Mouse (Mus musculus) hindbrain, postnatal 0 days (tissue): ENCODE data around the gene Triobp. TPM values are rescaled to one million over a fixed set of nuclear protein-coding genes. Genes with fewer than 3 reads are reported as not detected.

Experiments
- ATAC-seq: fragments of 200-750 bp; cut with Nextera tagmentation; 2 replicates; pipeline ENCODE4 v1.8.0; 2017; ENCODE audit warnings: mild to moderate bottlenecking, moderate TSS enrichment, moderate library complexity
- DNase-seq: peaks from one replicate; pipeline ENCODE4 v3.0.0-alpha.2; 2015; ENCODE audit warnings: low spot score
- H3K27ac ChIP-seq: fragments of 300-500 bp; sonication (generic); 2 replicates; pipeline ENCODE4 v1.5.1; 2014; ENCODE audit warnings: mild to moderate bottlenecking
- H3K27me3 ChIP-seq: fragments of 300-500 bp; sonication (generic); 2 replicates; pipeline ENCODE4 v1.6.1; 2014; ENCODE audit warnings: low read length, mixed read lengths; ENCODE audit not compliant: insufficient read depth
- H3K36me3 ChIP-seq: fragments of 300-500 bp; sonication (generic); 2 replicates; pipeline ENCODE4 v1.6.1; 2014; ENCODE audit warnings: low read length, mixed read lengths; ENCODE audit not compliant: insufficient read depth
- H3K4me1 ChIP-seq: fragments of 300-500 bp; sonication (generic); 2 replicates; pipeline ENCODE4 v1.6.1; 2014; ENCODE audit warnings: antibody characterized with exemption, low read length, mixed read lengths; ENCODE audit not compliant: insufficient read depth
- H3K4me2 ChIP-seq: fragments of 300-500 bp; sonication (generic); 2 replicates; pipeline ENCODE4 v1.6.1; 2014; ENCODE audit warnings: low read depth, mild to moderate bottlenecking, low read length, moderate library complexity, mixed read lengths
- H3K4me3 ChIP-seq: fragments of 300-500 bp; sonication (generic); 2 replicates; pipeline ENCODE4 v1.5.1; 2014; ENCODE audit warnings: low read length
- H3K9ac ChIP-seq: fragments of 300-500 bp; sonication (generic); replicated peaks from 2 replicates; pipeline ENCODE4 v1.6.1; 2014; ENCODE audit warnings: mild to moderate bottlenecking, low read length, moderate library complexity, mixed read lengths
- H3K9me3 ChIP-seq: fragments of 300-500 bp; sonication (generic); 2 replicates; pipeline ENCODE4 v1.6.1; 2016; ENCODE audit warnings: low read length, mixed read lengths
- CTCF ChIP-seq: IDR thresholded peaks from 2 replicates; pipeline ENCODE4 v1.5.1; 2016; ENCODE audit warnings: antibody characterized with exemption, control low read depth, low read depth
- WGBS: fragments of 180-500 bp; shearing (Covaris S2); extraction: QIAGEN DNeasy Blood & Tissue Kit; methylation state at CpG from one replicate; pipeline ENCODE4 v1.1.7; 2014; 5-methylcytosine and 5-hydroxymethylcytosine counted together
- polyA plus RNA-seq: library from polyadenylated mRNA; unstranded; fragments of >200 nt; fragmentation: Nextera tagmentation; extraction: Ambion mirVana; gene quantifications from 2 replicates; pipeline ENCODE4 v1.2.1, GENCODE M21; 2015
- total RNA-seq: library from RNA; depleted of rRNA; stranded (reverse); fragments of >200 nt; gene quantifications from 2 replicates; pipeline ENCODE4 v1.2.3, GENCODE M21; 2014

The Triobp gene
- total and polyA plus RNA-seq, 2 experiments from 2014 or later = 20.7 to 57.6 TPM

- Histone ChIP-seq H3K9ac (no peak overlapping the region), H3K4me2 (no peak overlapping the region), H3K4me1 (peaks cover 10% of the 10 kb centered on the region; the same call in 1 of the 2 replicates), H3K9me3 (no peaks in the 10 kb centered on the region), H3K36me3 (no peaks in the 10 kb centered on the region; the same call in 1 of the 2 replicates), H3K27ac (no peak overlapping the region), H3K27me3 (0 out of 2 replicates have a peak, but pooled peaks cover 3% of the 10 kb centered on the region), H3K4me3 (no peak overlapping the region)
- DNase-seq = peak; percentile 87
- peak; percentile 47; the same call in 1 of the 2 replicates for ATAC-seq
- WGBS = 5% methylated on average over 2 of the region's 2 CpGs
- peak; percentile 93 for TF ChIP-seq CTCF
These were observed 44.3 kb upstream of the Triobp start for GRCm38 (mm10) chr15:78903243-78903642.

GRCm38 (mm10) chr15:78908399-78908798, 39.1 kb upstream of the Triobp start:
- no peak overlapping the region for H3K9ac ChIP-seq
- TF ChIP-seq CTCF = no peak

GRCm38 (mm10) chr15:78908982-78909381, 38.5 kb upstream of the Triobp start:
- 91% methylated on average over 8 of the region's 8 CpGs for WGBS
- H3K36me3 ChIP-seq = no peaks in the 10 kb centered on the region; the same call in 1 of the 2 replicates
- 0 out of 2 replicates have a peak, but pooled peaks cover 3% of the 10 kb centered on the region for H3K4me1 ChIP-seq
- no peak for TF ChIP-seq CTCF
- DNase-seq (no peak), ATAC-seq (no peak)
- H3K9me3 ChIP-seq = no peaks in the 10 kb centered on the region
- no peak overlapping the region for H3K4me2 ChIP-seq
- H3K27ac ChIP-seq = no peak overlapping the region
- H3K27me3 ChIP-seq = no peaks in the 10 kb centered on the region
- no peak overlapping the region for H3K9ac ChIP-seq
- H3K4me3 ChIP-seq = no peak overlapping the region

More at GRCm38 (mm10) chr15:78908399-78908798, 39.1 kb upstream of the Triobp start:
- DNase-seq (no peak), ATAC-seq (no peak)
- no peaks in the 10 kb centered on the region for H3K27me3 ChIP-seq
- no peak overlapping the region for H3K27ac ChIP-seq
- H3K4me2 ChIP-seq = no peak overlapping the region
- H3K9me3 ChIP-seq = no peaks in the 10 kb centered on the region
- WGBS = 89% methylated on average over 7 of the region's 7 CpGs
- H3K4me3 ChIP-seq = no peak overlapping the region
- 0 out of 2 replicates have a peak, but pooled peaks cover 3% of the 10 kb centered on the region for H3K4me1 ChIP-seq
- H3K36me3 ChIP-seq = no peaks in the 10 kb centered on the region; the same call in 1 of the 2 replicates

- no peak overlapping the region for H3K4me2 ChIP-seq
- ATAC-seq (no peak), DNase-seq (peak; percentile 65)
- H3K9ac ChIP-seq = no peak overlapping the region; the same call in 1 of the 2 replicates
- no peaks in the 10 kb centered on the region; the same call in 1 of the 2 replicates for H3K36me3 ChIP-seq
- no peaks in the 10 kb centered on the region for H3K9me3 ChIP-seq
- WGBS = 33% methylated on average over 9 of the region's 9 CpGs
- H3K4me1 ChIP-seq = peaks cover 20% of the 10 kb centered on the region
- H3K27me3 ChIP-seq = no peaks in the 10 kb centered on the region
- H3K27ac ChIP-seq = no peak overlapping the region
- TF ChIP-seq CTCF = peak; percentile 73
- no peak overlapping the region for H3K4me3 ChIP-seq
These were observed 35.5 kb upstream of the Triobp start for GRCm38 (mm10) chr15:78912040-78912439.

GRCm38 (mm10) chr15:78913632-78914090, 33.9 kb upstream of the Triobp start, which contains the start of gene Pdxp:
Gene Pdxp (plus strand): TSS chr15:78913919.
- peak; percentile 95 for ATAC-seq
- WGBS = under 1% methylated on average over 51 of the region's 51 CpGs

GRCm38 (mm10) chr15:78914091-78914822, 33.3 kb upstream of the Triobp start:
- no peak; the same call in none of the 2 replicates for TF ChIP-seq CTCF
- ATAC-seq = peak; percentile 72
- DNase-seq = peak; percentile 80
- H3K9me3 ChIP-seq = no peaks in the 10 kb centered on the region
- H3K9ac ChIP-seq = peak overlapping the region; percentile 86
- H3K4me2 ChIP-seq = peak overlapping the region; percentile 86
- no peaks in the 10 kb centered on the region for H3K27me3 ChIP-seq
- WGBS = under 1% methylated on average over 85 of the region's 87 CpGs
- peak overlapping the region; percentile 71 for H3K4me3 ChIP-seq
- H3K4me1 ChIP-seq = peaks cover 20% of the 10 kb centered on the region
- peak overlapping the region; percentile 98 for H3K27ac ChIP-seq
- H3K36me3 ChIP-seq = peaks cover 4% of the 10 kb centered on the region; the same call in 1 of the 2 replicates

More at GRCm38 (mm10) chr15:78913632-78914090, 33.9 kb upstream of the Triobp start, which contains the start of gene Pdxp:
- H3K4me2 ChIP-seq = peak within 1 kb of the TSS; percentile 86
- no peaks in the 10 kb centered on the region for H3K9me3 ChIP-seq
- peak within 1 kb of the TSS; percentile 98 for H3K27ac ChIP-seq
- no peaks in the 10 kb centered on the region for H3K27me3 ChIP-seq
- H3K36me3 ChIP-seq = no peaks in the 10 kb centered on the region; the same call in 1 of the 2 replicates
- H3K9ac ChIP-seq = peak within 1 kb of the TSS; percentile 86
- TF ChIP-seq CTCF = no peak
- DNase-seq = peak; percentile 99
- H3K4me1 ChIP-seq = peaks cover 20% of the 10 kb centered on the region
- H3K4me3 ChIP-seq = peak within 1 kb of the TSS; percentile 71
